Mouse (Mus musculus): ENCODE measurements around the gene Pax3. TPM values are rescaled to one million over a fixed set of nuclear protein-coding genes. Genes with fewer than 3 reads are reported as not detected.

Gene Pax3
- polyA plus RNA-seq, 1 experiment = 0.10 TPM

DNA sequence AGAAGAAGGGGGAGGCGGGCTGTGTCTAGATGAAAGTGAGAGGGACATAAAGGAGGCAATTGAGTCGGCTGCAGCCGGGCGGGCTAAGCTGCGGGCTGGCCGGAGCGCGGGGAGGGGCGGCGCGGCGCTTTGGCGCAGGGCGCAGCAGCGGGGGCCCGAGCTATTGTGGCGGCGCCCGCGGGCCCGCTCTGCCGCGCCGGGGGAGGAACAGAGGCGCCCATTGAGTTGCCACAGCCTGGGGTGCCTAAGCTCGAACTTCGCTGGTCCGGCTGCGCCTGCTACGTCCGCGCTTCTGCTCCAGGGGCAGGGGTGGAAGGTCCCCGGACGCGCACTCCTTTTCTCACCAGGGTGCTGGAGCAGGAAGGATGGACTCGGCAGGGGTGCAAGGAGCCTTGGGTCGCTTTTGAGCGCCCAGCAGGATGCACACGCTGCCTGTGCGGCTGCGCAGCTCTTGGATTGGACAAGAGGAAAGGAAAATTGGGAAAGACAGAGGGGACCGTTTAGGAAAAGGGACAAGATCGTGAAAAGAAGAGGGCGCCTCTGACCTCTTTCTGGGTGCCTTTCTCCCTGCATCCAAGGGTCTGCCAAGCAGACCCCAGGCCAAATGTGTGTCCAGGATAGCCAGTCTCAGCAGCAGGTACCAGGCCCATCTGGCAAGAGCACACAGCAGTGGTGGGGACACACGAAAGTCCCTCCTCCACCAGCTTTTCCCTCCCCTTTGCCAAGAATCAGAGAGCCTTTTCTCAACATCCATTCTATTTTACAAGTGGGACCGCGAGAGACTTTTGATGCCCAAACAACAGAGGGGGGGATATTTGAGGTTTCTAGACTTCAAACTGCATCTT lies 7.2 kb downstream of the Pax3 start:
- H3K27me3 ChIP-seq (ENCODE audit: control insufficient read depth, insufficient read depth, insufficient read length) = no peaks in the 10 kb centered on the region
- no peaks in the 10 kb centered on the region for H3K36me3 ChIP-seq (ENCODE audit: control insufficient read depth, insufficient read depth)
- H3K4me3 ChIP-seq = peak overlapping the region; percentile 57
- TF ChIP-seq POLR2A (IDR thresholded peaks at IDR 0.05; ENCODE audit: insufficient read length, low read depth) (peak; percentile 37), TCF3 (IDR thresholded peaks at IDR 0.05; ENCODE audit: insufficient read length, low read depth) (no peak)
- H3K4me2 ChIP-seq (ENCODE audit: low read depth) = peak overlapping the region; percentile 80
- no peaks in the 10 kb centered on the region for H3K79me2 ChIP-seq (ENCODE audit: control insufficient read depth, insufficient read depth)
- H3ac ChIP-seq (ENCODE audit: control insufficient read depth, insufficient read length) = peak overlapping the region; percentile 19

- Histone ChIP-seq H3K36me3 (ENCODE audit: control insufficient read depth, insufficient read depth) (no peaks in the 10 kb centered on the region), H3ac (ENCODE audit: control insufficient read depth, insufficient read length) (peak overlapping the region; percentile 19), H3K27me3 (ENCODE audit: control insufficient read depth, insufficient read depth, insufficient read length) (no peaks in the 10 kb centered on the region), H3K79me2 (ENCODE audit: control insufficient read depth, insufficient read depth) (no peaks in the 10 kb centered on the region), H3K4me3 (peak overlapping the region; percentile 57), H3K4me2 (ENCODE audit: low read depth) (peak overlapping the region; percentile 80)
- TF ChIP-seq TCF12 (IDR thresholded peaks at IDR 0.05; ENCODE audit: insufficient read depth, poor library complexity, severe bottlenecking) (no peak), POLR2A (IDR thresholded peaks at IDR 0.05; ENCODE audit: insufficient read length, low read depth) (no peak), MYOD1 (IDR thresholded peaks at IDR 0.05; ENCODE audit: control insufficient read depth in 1 of 3, insufficient read length in 2 of 3, low read depth in 2 of 3) (no peak), MYOG (IDR thresholded peaks at IDR 0.05; ENCODE audit: control insufficient read depth in 1 of 3, insufficient read depth in 1 of 3, insufficient read length in 2 of 3, low read depth in 2 of 3) (no peak), POLR2AphosphoS2 (IDR thresholded peaks at IDR 0.05; ENCODE audit: insufficient read length, low read depth) (no peak), TCF3 (IDR thresholded peaks at IDR 0.05; ENCODE audit: insufficient read length, low read depth) (no peak)
Measured at GRCm38 (mm10) chr1:78189016-78189415, 7.9 kb downstream of the Pax3 start.

DNA sequence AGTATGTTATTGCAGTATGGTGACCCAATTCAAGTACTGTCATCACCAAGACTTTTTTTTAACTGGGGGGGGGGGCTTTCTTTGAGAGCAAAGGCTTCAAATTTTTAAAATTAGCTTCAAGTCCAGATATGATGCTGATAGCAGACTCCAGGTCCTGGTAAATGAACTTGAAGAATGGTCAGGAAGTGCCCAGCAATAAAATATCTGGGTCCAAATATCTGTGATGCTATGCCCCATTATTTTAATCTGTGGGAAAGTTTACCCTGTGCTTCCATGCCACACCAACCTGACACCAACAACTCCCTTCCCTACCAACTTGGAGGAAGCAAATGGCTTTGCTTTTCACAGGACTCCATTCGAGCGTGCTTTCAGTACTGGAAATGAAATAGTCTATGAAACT lies 8.6 kb downstream of the Pax3 start:
- Histone ChIP-seq H3K27me3 (ENCODE audit: control insufficient read depth, insufficient read depth, insufficient read length) (no peaks in the 10 kb centered on the region), H3K4me2 (ENCODE audit: low read depth) (peak overlapping the region; percentile 80), H3ac (ENCODE audit: control insufficient read depth, insufficient read length) (no peak overlapping the region), H3K4me3 (peak overlapping the region; percentile 57), H3K79me2 (ENCODE audit: control insufficient read depth, insufficient read depth) (no peaks in the 10 kb centered on the region), H3K36me3 (ENCODE audit: control insufficient read depth, insufficient read depth) (no peaks in the 10 kb centered on the region)
- TF ChIP-seq TCF3 (IDR thresholded peaks at IDR 0.05; ENCODE audit: insufficient read length, low read depth) = no peak
- no peak for TF ChIP-seq E2F4 (IDR thresholded peaks at IDR 0.05; ENCODE audit: insufficient read depth)
- no peak for TF ChIP-seq SRF (IDR thresholded peaks at IDR 0.05; ENCODE audit: control insufficient read depth, insufficient read length, low read depth)
- no peak for TF ChIP-seq MYOG (IDR thresholded peaks at IDR 0.05; ENCODE audit: control insufficient read depth in 1 of 3, insufficient read depth in 1 of 3, insufficient read length in 2 of 3, low read depth in 2 of 3)
- TF ChIP-seq POLR2AphosphoS2 (IDR thresholded peaks at IDR 0.05; ENCODE audit: insufficient read length, low read depth) = no peak
- TF ChIP-seq MYOD1 (IDR thresholded peaks at IDR 0.05; ENCODE audit: control insufficient read depth in 1 of 3, insufficient read length in 2 of 3, low read depth in 2 of 3) = no peak
- no peak for TF ChIP-seq POLR2A (IDR thresholded peaks at IDR 0.05; ENCODE audit: insufficient read length, low read depth)

- H3K4me2 ChIP-seq (ENCODE audit: low read depth) = no peak overlapping the region
- H3K79me2 ChIP-seq (ENCODE audit: control insufficient read depth, insufficient read depth) = no peaks in the 10 kb centered on the region
- H3K4me3 ChIP-seq = no peak overlapping the region
- no peak overlapping the region for H3ac ChIP-seq (ENCODE audit: control insufficient read depth, insufficient read length)
- H3K36me3 ChIP-seq (ENCODE audit: control insufficient read depth, insufficient read depth) = no peaks in the 10 kb centered on the region
- no peaks in the 10 kb centered on the region for H3K27me3 ChIP-seq (ENCODE audit: control insufficient read depth, insufficient read depth, insufficient read length)
- TF ChIP-seq POLR2AphosphoS2 (IDR thresholded peaks at IDR 0.05; ENCODE audit: insufficient read length, low read depth) (no peak), MAX (IDR thresholded peaks at IDR 0.05; ENCODE audit: low read depth) (no peak), USF1 (IDR thresholded peaks at IDR 0.05; ENCODE audit: low read depth) (no peak), MYOG (IDR thresholded peaks at IDR 0.05; ENCODE audit: control insufficient read depth in 1 of 3, insufficient read depth in 1 of 3, insufficient read length in 2 of 3, low read depth in 2 of 3) (no peak), MYOD1 (IDR thresholded peaks at IDR 0.05; ENCODE audit: control insufficient read depth in 1 of 3, insufficient read length in 2 of 3, low read depth in 2 of 3) (no peak), E2F4 (IDR thresholded peaks at IDR 0.05; ENCODE audit: insufficient read depth) (no peak), TCF3 (IDR thresholded peaks at IDR 0.05; ENCODE audit: insufficient read length, low read depth) (no peak), POLR2A (IDR thresholded peaks at IDR 0.05; ENCODE audit: insufficient read length, low read depth) (no peak), TCF12 (IDR thresholded peaks at IDR 0.05; ENCODE audit: insufficient read depth, poor library complexity, severe bottlenecking) (no peak), REST (IDR thresholded peaks at IDR 0.05; ENCODE audit: insufficient read depth, insufficient read length) (no peak), CEBPB (IDR thresholded peaks at IDR 0.05; ENCODE audit: insufficient read depth, poor library complexity, severe bottlenecking) (no peak), SRF (IDR thresholded peaks at IDR 0.05; ENCODE audit: control insufficient read depth, insufficient read length, low read depth) (no peak)
Measured at GRCm38 (mm10) chr1:78187788-78188173, 9.2 kb downstream of the Pax3 start.

DNA sequence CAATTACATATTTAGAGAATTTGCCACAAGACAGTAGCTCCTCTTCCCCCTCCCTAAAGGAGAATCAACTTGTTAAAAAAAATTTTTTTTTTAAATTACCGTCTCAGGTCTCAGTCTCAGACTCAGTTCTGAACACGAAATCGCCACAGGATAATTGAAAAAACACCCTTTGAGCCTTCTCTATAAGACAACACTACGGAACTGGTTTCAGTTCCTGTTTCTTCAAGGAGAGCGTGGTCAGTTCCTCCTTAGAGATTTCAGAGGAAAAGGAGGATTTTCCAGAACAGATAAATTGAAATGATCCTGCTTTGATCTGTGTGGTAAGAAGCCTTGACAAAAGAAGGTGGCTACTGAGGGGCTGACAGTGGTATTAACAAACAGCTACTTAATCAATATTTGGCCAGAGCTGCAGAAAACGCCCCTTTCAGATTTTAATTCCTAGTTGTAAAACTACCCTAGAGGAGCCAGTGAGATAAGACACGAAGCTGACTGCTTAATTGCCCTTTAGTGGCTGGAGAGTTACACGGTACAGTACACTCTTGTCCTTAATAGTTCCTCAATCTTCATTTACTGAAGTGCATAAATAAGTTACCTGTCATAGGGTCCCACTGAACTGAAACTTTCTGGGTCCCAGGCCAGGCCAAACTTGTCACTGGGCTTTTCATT lies 9.7 kb downstream of the Pax3 start:
- H3K4me2 ChIP-seq (ENCODE audit: low read depth) = peak overlapping the region; percentile 35
- no peak overlapping the region for H3K4me3 ChIP-seq
- TF ChIP-seq MAX (IDR thresholded peaks at IDR 0.05; ENCODE audit: low read depth) = no peak
- no peaks in the 10 kb centered on the region for H3K79me2 ChIP-seq (ENCODE audit: control insufficient read depth, insufficient read depth)
- H3K27me3 ChIP-seq (ENCODE audit: control insufficient read depth, insufficient read depth, insufficient read length) = no peaks in the 10 kb centered on the region
- no peak overlapping the region for H3ac ChIP-seq (ENCODE audit: control insufficient read depth, insufficient read length)
- H3K36me3 ChIP-seq (ENCODE audit: control insufficient read depth, insufficient read depth) = no peaks in the 10 kb centered on the region
